Mouse (Mus musculus) liver (tissue): ENCODE results near the gene D11Wsu47e.

Experiments used
- DNase-seq: peaks from one replicate; pipeline ENCODE4 v3.0.0-alpha.2; 2020; ENCODE audit warnings: mixed read lengths

The D11Wsu47e gene

GRCm38 (mm10) chr11:113708629-113709213 lies 24.5 kb downstream of the D11Wsu47e start:
- DNase-seq = no peak

GRCm38 (mm10) chr11:113709272-113709671 lies 25.1 kb downstream of the D11Wsu47e start:
- no peak for DNase-seq

GRCm38 (mm10) chr11:113709731-113710256 lies 25.6 kb downstream of the D11Wsu47e start, which contains the start of gene Cpsf4l:
Gene Cpsf4l, minus strand, starts transcription at chr11:113710017.
- no peak for DNase-seq

GRCm38 (mm10) chr11:113710257-113710777 lies 26.1 kb downstream of the D11Wsu47e start:
- no peak for DNase-seq

GRCm38 (mm10) chr11:113711061-113711460 lies 26.8 kb downstream of the D11Wsu47e start:
- no peak for DNase-seq

GRCm38 (mm10) chr11:113715078-113715674 lies 31.0 kb downstream of the D11Wsu47e start:
- DNase-seq = peak; percentile 41

- DNase-seq = no peak
These were observed 31.9 kb downstream of the D11Wsu47e start for GRCm38 (mm10) chr11:113716132-113716531.

- DNase-seq = no peak
These were observed 33.7 kb downstream of the D11Wsu47e start for GRCm38 (mm10) chr11:113717767-113718424.

GRCm38 (mm10) chr11:113722405-113723090 lies 38.3 kb downstream of the D11Wsu47e start:
- no peak for DNase-seq

- no peak for DNase-seq
These were observed 41.2 kb downstream of the D11Wsu47e start for GRCm38 (mm10) chr11:113725235-113726048.

- no peak for DNase-seq
These were observed 43.0 kb downstream of the D11Wsu47e start for GRCm38 (mm10) chr11:113726994-113727888.

- DNase-seq = no peak
These were observed 43.8 kb downstream of the D11Wsu47e start for GRCm38 (mm10) chr11:113727992-113728391.

- DNase-seq = no peak
These were observed 45.0 kb downstream of the D11Wsu47e start for GRCm38 (mm10) chr11:113729239-113729638.

GRCm38 (mm10) chr11:113729917-113730316 lies 45.7 kb downstream of the D11Wsu47e start:
- DNase-seq = no peak

- DNase-seq = no peak
These were observed 46.7 kb downstream of the D11Wsu47e start for GRCm38 (mm10) chr11:113730879-113731278.

- no peak for DNase-seq
These were observed 47.9 kb downstream of the D11Wsu47e start for GRCm38 (mm10) chr11:113731945-113732612.

GRCm38 (mm10) chr11:113733631-113734364 lies 49.6 kb downstream of the D11Wsu47e start:
- no peak for DNase-seq

- DNase-seq = no peak
These were observed 50.9 kb downstream of the D11Wsu47e start for GRCm38 (mm10) chr11:113735151-113735550.

- DNase-seq = no peak
These were observed 52.8 kb downstream of the D11Wsu47e start for GRCm38 (mm10) chr11:113736848-113737552.
